Mouse (Mus musculus) thymus, adult 2 months (tissue): ENCODE data around the gene Necab2. TPM values are rescaled to one million over a fixed set of nuclear protein-coding genes. Genes with fewer than 3 reads are reported as not detected.

ENCODE experiments used
- DNase-seq: peaks from one replicate; pipeline ENCODE4 v3.0.0; 2021
- H3K27ac ChIP-seq: fragments of 200-500 bp; 2 replicates; pipeline ENCODE4 v1.5.1; 2012; ENCODE audit warnings: low read length, control low read depth; ENCODE audit not compliant: control insufficient read depth, insufficient read depth
- H3K27me3 ChIP-seq: fragments of 200-500 bp; 2 replicates; pipeline ENCODE4 v1.6.1; 2012; ENCODE audit warnings: mild to moderate bottlenecking, low read length, moderate library complexity, mixed read lengths; ENCODE audit not compliant: control insufficient read depth, insufficient read depth
- H3K36me3 ChIP-seq: fragments of 200-500 bp; 2 replicates; pipeline ENCODE4 v1.6.1; 2012; ENCODE audit warnings: mild to moderate bottlenecking, low read length, moderate library complexity; ENCODE audit not compliant: control insufficient read depth, insufficient read depth
- H3K4me1 ChIP-seq: fragments of 200-500 bp; replicated peaks from 2 replicates; pipeline ENCODE4 v1.6.1; 2012; ENCODE audit warnings: low read length; ENCODE audit not compliant: control insufficient read depth, insufficient read depth
- H3K4me3 ChIP-seq: fragments of 200-500 bp; 2 replicates; pipeline ENCODE4 v1.5.1; 2012; ENCODE audit warnings: mild to moderate bottlenecking, low read length, control low read depth, moderate library complexity; ENCODE audit not compliant: control insufficient read depth, insufficient read depth
- CTCF ChIP-seq: fragments of 200-500 bp; IDR thresholded peaks from 2 replicates; pipeline ENCODE4 v1.5.1; 2012; ENCODE audit warnings: mild to moderate bottlenecking, control low read depth, low read length, moderate library complexity, borderline replicate concordance; ENCODE audit not compliant: control insufficient read depth, poor library complexity, insufficient read depth; ENCODE audit errors: extremely low read depth
- POLR2A ChIP-seq: fragments of 200-500 bp; IDR thresholded peaks from 2 replicates; pipeline ENCODE4 v1.6.1; 2012; ENCODE audit warnings: mild to moderate bottlenecking, low read length, control low read depth, moderate library complexity; ENCODE audit not compliant: control insufficient read depth, poor library complexity, insufficient read depth; ENCODE audit errors: extremely low read depth
- WGBS: fragments of 180-500 bp; shearing (Covaris S2); methylation state at CpG from one replicate; pipeline ENCODE4 v1.1.7; 2018; 5-methylcytosine and 5-hydroxymethylcytosine counted together
- polyA plus RNA-seq: library from polyadenylated mRNA; depleted of rRNA; stranded (reverse); fragments of >200 nt; gene quantifications from 2 replicates; pipeline ENCODE4 v1.2.3, GENCODE M21; 2012

Gene Necab2
- polyA plus RNA-seq, 1 experiment, result 0.12 TPM

DNA sequence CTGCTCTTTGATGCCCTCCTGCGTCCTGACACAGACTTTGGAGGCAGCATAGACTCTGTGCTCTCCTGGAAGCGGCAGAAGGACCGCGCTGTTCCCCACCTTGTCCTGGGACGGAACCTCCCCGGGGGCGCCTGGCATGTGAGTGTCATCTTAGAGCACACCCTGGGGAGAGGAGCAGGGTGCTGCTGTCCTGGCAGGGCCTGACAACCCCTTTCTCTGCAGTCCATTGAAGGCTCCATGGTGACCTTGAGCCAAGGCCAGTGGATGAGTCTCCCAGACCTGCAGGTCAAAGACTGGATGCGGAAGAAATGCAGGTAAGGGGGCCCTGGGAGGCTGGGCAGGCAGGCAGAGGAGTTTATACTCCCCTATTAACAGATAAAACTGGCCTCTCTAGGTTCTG lies 3.5 kb upstream of the Necab2 start:
- no peaks in the 10 kb centered on the region for H3K36me3 ChIP-seq
- no peak for DNase-seq

DNA sequence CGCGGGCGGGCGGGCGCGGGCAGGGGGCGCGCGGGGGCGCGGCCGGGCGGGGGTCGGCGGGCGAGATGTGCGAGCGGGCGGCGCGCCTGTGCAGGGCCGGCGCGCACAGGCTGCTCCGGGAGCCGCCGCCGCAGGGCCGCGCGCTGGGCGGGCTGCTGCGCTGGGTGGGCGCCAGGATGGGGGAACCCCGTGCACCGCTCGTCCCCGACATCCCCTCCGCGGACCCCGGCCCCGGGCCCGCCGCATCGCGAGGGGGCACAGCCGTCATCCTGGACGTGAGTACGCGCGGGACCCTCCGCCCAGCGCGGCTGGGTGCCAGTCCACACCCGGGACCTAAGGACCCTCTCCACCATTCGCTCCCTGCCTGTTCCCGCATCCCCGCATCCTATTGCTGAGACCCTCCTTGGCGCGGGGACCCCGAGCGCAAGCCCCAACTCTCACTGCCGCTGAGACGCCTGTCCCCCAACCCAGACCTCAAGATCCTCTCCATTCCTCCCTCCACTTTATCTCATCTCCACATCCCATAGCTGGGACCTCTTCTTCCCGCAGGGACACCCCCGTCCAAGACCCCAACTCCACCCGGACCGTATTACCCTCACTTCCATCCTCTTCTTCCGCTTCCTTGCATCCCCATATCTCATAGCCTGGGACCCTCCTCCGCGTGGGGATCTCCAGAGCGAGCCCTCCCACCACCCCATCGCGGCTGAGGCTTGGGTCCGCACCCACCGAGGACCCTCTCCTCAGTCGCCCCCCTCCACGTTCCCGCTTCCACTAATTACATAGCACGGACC lies 666 bp downstream of the Necab2 start:
- DNase-seq, result no peak
- H3K4me1 ChIP-seq, result 0 out of 2 replicates have a peak, but pooled peaks cover 3% of the 10 kb centered on the region
- H3K36me3 ChIP-seq, result no peaks in the 10 kb centered on the region
- WGBS, result 11% methylated on average over 76 of the region's 80 CpGs
- peaks cover 5% of the 10 kb centered on the region; the same call in 1 of the 2 replicates for H3K27me3 ChIP-seq
- TF ChIP-seq CTCF, result no peak
- TF ChIP-seq POLR2A, result no peak
- H3K27ac ChIP-seq, result no peak overlapping the region
- H3K4me3 ChIP-seq, result no peak overlapping the region

More for the DNA sequence above, 3.5 kb upstream of the Necab2 start:
- Histone ChIP-seq H3K27ac (no peak overlapping the region), H3K4me3 (no peak overlapping the region), H3K4me1 (peaks cover 16% of the 10 kb centered on the region), H3K27me3 (peaks cover 4% of the 10 kb centered on the region; the same call in 1 of the 2 replicates)
- WGBS, result over 99% methylated on average over 8 of the region's 8 CpGs
- TF ChIP-seq POLR2A (no peak), CTCF (no peak)

DNA sequence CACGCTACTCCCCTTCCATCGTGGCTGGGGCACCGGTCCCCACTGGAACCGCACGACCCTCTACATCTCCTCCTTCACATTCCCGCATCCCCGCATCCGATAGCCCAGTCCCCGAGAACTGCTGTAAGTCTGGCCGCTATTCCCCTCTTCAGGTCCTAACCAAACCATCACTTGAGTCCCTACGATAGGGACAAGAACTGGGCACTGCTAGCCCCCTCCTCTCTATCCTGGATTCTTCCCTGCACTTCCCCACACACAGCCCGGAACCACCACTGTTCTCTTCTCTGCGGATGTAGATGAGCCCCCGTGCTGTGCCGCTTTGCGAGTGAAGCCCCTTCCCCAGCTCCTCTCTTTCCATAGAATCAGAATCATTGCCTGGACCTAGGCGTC lies 1.3 kb downstream of the Necab2 start:
- H3K4me1 ChIP-seq, result 0 out of 2 replicates have a peak, but pooled peaks cover 3% of the 10 kb centered on the region
- no peaks in the 10 kb centered on the region for H3K36me3 ChIP-seq
- 20% methylated on average over 17 of the region's 17 CpGs for WGBS
- peaks cover 5% of the 10 kb centered on the region; the same call in 1 of the 2 replicates for H3K27me3 ChIP-seq
- DNase-seq, result no peak
- H3K4me3 ChIP-seq, result no peak overlapping the region
- no peak for TF ChIP-seq POLR2A
- TF ChIP-seq CTCF, result no peak
- no peak overlapping the region for H3K27ac ChIP-seq

GRCm38 (mm10) chr8:119449627-119450026 lies 3.1 kb downstream of the Necab2 start:
- peaks cover 5% of the 10 kb centered on the region; the same call in 1 of the 2 replicates for H3K27me3 ChIP-seq
- no peak for DNase-seq
- H3K4me1 ChIP-seq, result 0 out of 2 replicates have a peak, but pooled peaks cover 3% of the 10 kb centered on the region
- no peak overlapping the region for H3K27ac ChIP-seq
- TF ChIP-seq POLR2A, result no peak
- TF ChIP-seq CTCF, result no peak
- H3K4me3 ChIP-seq, result no peak overlapping the region
- WGBS, result 74% methylated on average over 12 of the region's 12 CpGs
- no peaks in the 10 kb centered on the region for H3K36me3 ChIP-seq

GRCm38 (mm10) chr8:119451131-119451530 lies 4.6 kb downstream of the Necab2 start:
- Histone ChIP-seq H3K4me3 (no peak overlapping the region), H3K4me1 (0 out of 2 replicates have a peak, but pooled peaks cover 3% of the 10 kb centered on the region), H3K27ac (no peak overlapping the region), H3K36me3 (no peaks in the 10 kb centered on the region), H3K27me3 (peaks cover 5% of the 10 kb centered on the region; the same call in 1 of the 2 replicates)
- 95% methylated on average over 4 of the region's 4 CpGs for WGBS
- DNase-seq, result no peak
- no peak for TF ChIP-seq POLR2A
- no peak for TF ChIP-seq CTCF

GRCm38 (mm10) chr8:119452919-119453318 lies 6.4 kb downstream of the Necab2 start:
- 91% methylated on average over 5 of the region's 5 CpGs for WGBS
- no peak for DNase-seq
- Histone ChIP-seq H3K36me3 (no peaks in the 10 kb centered on the region), H3K4me1 (no peaks in the 10 kb centered on the region), H3K27ac (no peak overlapping the region), H3K27me3 (peaks cover 1% of the 10 kb centered on the region; the same call in 1 of the 2 replicates), H3K4me3 (no peak overlapping the region)
- no peak for TF ChIP-seq POLR2A
- no peak for TF ChIP-seq CTCF
